Mouse (Mus musculus) adipocyte (in vitro differentiated cells): ENCODE data around the gene Bcl3.

Source experiments
- DNase-seq: peaks from one replicate; pipeline ENCODE4 v3.0.0-alpha.2; 2016; ENCODE audit warnings: low spot score

The Bcl3 gene

GRCm38 (mm10) chr7:19834055-19834454, 11.5 kb upstream of the Bcl3 start:
- DNase-seq, result no peak

GRCm38 (mm10) chr7:19831837-19832236, 9.3 kb upstream of the Bcl3 start:
- peak; percentile 60 for DNase-seq

DNA sequence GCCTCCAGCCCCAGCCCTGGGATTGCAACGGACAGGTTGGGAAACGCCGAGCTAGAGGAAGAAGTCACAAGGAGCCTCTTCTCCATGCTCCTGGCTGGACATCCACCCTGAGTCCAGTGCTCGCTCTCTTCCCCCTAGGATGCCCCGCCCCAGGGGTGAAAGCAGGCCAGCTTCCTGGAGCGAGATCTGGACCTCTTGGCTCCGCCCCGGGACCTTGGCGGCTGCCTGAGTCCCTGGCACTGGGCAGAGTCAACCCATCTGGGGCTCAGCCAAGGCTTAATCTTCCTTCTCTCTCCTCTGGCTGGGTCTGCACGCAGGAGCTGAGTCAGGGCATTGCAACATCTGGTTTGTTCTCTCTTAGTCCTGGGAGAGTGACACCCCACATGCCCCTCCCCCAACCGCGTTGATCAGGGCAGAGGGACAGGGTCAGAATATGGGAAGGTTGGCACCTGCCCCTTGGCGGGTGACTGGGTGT, 8.1 kb upstream of the Bcl3 start:
- DNase-seq, result peak; percentile 97

- DNase-seq, result no peak
Measured at GRCm38 (mm10) chr7:19829694-19830093, 7.1 kb upstream of the Bcl3 start.

DNA sequence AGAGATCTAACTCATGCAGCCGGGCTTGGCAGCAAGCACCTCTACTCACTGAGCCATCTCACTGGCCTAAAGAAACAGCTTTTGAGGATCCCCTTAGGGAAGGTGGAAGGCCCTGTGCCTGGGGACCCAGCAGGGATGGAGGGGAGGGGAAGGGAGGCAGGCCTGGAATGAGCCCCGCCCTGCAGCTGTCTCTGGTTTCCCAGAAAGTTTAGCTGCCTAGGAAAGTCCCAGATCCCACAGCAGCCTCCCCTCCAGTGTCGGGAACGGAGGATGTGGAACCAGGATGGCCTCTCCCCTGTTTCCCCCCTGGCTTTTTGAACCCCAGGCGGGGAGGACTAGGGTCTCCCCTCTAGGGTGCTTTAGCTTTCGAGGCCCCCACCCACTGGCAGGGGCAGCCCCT, 4.2 kb upstream of the Bcl3 start:
- DNase-seq, result no peak

DNA sequence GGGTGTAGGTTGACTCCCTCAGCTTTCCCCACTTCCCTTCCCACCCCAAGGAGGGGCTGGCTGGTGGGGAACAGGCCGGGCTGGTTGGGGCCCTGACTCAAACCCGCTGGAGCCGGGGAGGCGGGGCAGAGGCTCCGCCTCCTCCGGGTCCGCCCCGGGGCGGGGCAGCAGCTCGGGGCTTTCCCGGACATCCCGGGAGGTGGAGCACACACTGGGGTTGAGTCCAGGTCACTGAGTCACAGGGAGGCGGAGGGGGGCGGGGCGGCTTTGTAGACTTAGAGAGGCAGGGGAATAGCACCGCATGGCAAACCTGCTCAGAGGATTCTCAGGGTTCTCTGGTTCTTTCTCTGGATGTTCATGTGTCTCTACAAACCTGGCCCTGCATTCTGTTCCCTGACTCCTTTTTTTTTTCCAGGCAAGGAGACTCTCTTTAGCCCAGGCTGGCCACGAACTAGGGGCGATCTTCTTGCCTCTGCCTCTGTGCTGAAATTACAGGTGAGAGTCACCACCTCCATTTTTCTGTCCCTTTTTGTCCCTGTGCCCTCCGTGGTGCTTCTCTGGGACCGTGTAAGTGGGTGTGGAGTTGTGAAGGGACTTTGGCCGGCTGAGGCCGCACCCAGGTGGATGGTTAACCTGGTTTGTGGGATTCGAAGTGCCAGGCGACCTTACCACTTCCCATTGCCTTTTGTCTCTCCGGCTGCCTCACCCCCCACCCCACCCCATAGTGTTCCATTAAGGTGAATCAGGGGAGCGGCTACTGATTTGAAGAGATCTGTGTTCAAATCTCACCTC, 1.8 kb upstream of the Bcl3 start:
- DNase-seq, result peak; percentile 87

DNA sequence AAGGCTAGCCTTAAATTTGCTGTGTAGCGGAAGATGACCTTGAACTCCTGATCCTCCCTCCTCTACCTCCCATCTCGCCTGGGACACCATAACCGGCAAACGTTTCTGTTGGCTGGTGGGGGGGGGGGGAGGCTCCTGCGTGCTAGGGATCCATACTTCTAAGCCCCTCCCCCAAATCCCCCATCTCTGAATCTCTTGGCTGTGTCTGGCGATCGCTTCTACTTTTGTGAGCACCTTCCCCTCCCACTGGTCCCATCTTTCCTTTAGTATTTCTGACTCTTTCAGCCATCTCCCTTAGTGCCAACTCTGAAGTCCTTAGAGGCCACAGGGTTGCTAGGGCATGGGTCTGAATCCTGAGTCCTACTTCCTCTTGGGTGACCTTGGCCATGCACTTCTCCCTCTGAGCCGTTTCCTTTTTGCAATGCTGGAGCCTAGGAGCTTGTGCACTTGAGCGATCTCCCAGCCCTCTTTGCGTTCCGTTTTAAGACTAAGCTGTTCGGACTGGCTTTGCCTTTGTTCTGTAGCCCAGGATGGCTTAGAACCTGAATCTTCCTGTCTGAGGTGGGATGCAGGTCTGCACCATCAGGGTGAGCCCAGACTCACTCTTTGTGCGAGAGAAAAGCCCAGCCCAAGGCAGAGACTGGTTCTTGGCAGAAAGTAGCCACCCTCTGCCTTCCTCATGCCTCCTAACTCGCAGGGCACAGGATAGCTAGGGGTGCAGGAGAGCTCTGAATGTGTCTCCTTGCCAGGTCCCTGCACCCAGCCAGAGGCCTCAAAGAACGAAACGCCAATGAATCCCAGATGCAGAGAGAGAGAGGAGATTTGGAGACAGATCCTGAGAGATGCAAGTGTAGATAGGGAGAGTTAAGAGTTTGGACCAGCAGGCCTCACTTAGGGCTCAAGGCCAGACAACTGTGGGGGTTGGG, 949 bp upstream of the Bcl3 start:
- no peak for DNase-seq

DNA sequence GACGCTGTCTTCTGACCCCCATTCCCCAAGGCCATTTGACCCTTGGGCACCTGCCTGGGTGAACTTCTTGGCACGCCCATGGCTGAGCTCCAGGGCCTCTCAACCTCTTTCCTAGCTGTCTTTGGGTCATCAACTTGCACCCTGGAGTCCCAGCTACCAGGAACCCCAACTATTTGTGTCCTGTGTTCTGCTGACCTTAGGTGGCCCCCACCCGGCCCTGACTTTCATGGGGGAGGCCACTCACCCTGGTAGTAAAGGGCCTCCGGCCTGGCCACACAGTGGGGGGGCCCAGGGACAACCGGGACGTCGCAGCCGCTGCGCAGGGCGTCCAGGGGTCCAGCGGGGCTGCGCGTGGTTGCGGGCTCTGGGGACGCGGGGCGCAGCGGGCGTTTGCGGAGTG, 377 bp downstream of the Bcl3 start:
- DNase-seq, result peak; percentile 16

GRCm38 (mm10) chr7:19821633-19822032, 937 bp downstream of the Bcl3 start:
- DNase-seq, result no peak

- peak; percentile 30 for DNase-seq
Measured at GRCm38 (mm10) chr7:19820347-19821048, 2.1 kb downstream of the Bcl3 start.

DNA sequence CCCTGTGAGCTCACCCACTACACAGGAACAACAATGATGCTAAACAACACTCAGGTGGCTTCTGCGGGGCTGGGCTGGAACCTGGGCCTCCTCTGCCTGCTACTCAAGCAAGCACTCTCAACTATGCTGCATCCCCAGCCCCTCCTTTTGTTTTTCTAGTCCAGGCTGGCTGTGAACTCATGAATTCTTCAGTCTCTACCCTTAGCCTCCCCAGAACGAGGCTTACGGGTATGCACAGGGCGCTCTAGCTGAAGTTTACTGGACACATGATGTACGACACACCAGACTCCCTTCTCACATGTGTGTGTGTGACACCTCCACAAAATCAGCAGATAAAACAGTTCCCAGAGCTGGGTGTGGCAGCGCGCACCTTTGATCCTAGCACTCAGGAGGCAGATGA, 3.7 kb downstream of the Bcl3 start:
- no peak for DNase-seq

GRCm38 (mm10) chr7:19818440-19818839, 4.1 kb downstream of the Bcl3 start:
- peak; percentile 81 for DNase-seq

GRCm38 (mm10) chr7:19817382-19818105, 5.0 kb downstream of the Bcl3 start:
- peak; percentile 61 for DNase-seq

- peak; percentile 86 for DNase-seq
Measured at GRCm38 (mm10) chr7:19816224-19816771, 6.3 kb downstream of the Bcl3 start.

DNA sequence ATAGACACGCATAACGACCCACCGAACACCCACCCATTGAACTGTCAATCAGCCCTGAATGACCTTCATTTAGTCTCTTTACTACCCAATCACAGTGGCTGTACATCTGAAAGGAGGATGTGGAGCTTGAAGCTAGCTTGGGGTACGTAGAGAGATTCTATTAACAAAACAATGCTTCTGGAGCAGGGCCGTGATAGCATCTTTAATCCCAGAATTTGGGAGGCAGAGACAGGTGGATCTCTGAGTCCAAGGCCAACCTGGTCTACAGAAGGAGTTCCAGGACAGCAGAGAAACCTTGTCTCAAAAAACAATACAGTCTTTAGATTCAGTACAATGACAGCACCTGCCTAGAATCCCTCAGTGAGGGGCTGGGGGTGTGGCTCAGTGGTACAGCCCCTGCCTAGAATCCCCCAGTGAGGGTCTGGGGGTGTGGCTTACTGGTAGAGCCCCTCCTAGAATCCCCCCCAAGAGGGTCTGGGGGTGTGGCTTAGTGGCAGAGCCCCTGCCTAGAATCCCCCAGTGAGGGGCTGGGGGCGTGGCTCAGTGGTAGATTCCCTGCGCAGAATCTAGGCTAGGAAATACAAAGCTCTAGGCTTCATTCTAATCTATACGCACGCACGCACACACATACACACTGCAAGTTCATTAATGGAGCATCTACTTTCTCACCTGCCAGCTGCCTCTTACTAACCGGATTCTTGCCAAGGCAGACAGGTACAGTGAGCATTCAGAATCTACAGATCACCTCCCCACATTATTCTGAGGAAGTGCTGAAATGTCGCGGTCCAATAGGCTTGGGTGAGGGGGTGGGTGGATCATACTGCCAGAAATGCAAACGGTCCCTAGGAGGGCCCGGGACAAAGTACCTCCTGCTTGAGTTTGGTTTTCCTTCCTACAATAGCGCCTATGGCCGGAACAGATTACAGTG, 7.0 kb downstream of the Bcl3 start:
- no peak for DNase-seq

- DNase-seq, result no peak
Measured at GRCm38 (mm10) chr7:19813579-19814122, 8.9 kb downstream of the Bcl3 start.

DNA sequence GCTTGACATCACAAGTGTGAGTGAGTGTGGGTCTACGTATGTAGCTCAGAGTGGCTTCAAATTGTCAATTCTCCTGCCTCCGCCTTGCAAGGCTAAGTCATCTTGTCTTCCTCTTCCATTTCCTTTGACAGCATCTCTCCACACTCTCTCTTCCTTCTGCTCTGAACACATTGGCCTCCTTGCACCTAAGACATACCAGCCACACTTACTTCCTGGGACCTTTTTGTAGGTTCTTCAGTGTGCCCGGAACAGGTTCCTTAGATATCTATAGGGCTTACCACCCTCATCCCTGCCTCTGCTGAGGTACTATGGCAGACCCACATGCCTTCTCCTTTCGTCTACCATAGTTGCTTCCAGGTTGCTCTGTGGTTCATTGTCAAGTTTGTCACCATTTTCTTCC, 9.4 kb downstream of the Bcl3 start:
- no peak for DNase-seq

GRCm38 (mm10) chr7:19811114-19811513, 11.5 kb downstream of the Bcl3 start:
- DNase-seq, result no peak

DNA sequence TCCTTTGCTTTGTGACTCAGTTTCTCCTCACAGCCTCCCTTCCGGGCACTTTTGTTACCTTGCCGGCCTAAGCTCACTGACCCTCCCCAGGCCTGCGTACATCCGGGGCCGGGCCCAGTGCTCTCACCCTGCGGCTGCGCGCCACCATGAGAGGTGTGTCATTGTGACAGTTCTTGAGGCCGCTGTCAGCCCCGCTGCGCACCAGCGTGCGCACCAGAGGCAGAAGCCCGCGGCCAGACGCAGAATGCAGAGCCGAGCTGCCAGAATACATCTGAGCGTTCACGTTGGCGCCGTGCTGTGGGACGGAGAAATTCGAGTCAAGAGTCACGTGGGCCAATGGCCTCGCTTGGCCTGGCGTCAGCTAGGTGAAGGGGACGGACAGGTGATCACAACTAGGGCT, 13.2 kb downstream of the Bcl3 start:
- no peak for DNase-seq
